In the genomic region with DNA sequence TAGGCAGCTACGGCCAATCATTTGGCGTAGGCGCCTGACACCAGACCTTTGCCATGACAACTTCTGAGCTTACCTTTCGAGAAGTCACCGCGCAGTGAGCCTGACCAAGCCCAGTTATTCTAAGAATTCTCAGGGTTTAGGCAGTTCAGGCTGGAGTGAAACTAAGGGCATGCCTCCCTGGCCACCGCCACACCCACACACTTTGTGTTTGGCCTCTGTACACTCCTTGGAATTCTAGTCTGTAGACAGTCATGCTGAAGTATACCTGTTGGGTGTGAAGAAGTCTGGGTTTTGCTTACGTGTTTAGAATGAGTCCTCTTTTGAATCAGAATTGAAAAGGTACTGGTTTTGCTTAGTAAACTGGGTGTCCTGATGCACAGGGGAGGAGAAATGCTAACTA, we compare ENCODE assay signal across 18 mouse cellular contexts.
DNase-seq lines count a peak whose midpoint lies in the region.
"Had no signal": no experiment of that assay in that cellular context is flagged by ENCODE, and none has a peak within 500 bp of the region (broad histone marks: within the 10 kb centered on the region; RNA-seq: fewer than 3 reads in every experiment).

No protein-coding gene starts in this region.

- peak; percentile 50 for DNase-seq in R1 (ENCODE audit: low read depth, low spot score)
- peak; percentile 74 for DNase-seq in ZHBTc4 (ENCODE audit: low read depth, low spot score)
- peak; percentile 27 for DNase-seq in lung, postnatal 36 days
- no peak for DNase-seq in ovary, postnatal 10 days (ENCODE audit: low spot score)
- DNase-seq in thymus, postnatal 14 days: no peak
- no peak for DNase-seq in heart, adult 11 months
- DNase-seq: adrenal gland, adult 2 months; adrenal gland, postnatal 14 days; cerebellum, adult 11 months; cerebellum, adult 2 months; cerebellum, adult 9-11 months; cerebellum, postnatal 25 days; forebrain, postnatal 0 days; gastrocnemius, adult 2 months; gastrocnemius, postnatal 14 days; heart, adult 18-20 months; heart, postnatal 10 days; heart, postnatal 36 days had no signal

Comparison
In these comparisons a context has a peak if more than half of its experiments do, and no peak if none do; other contexts are left out.
1. DNase-seq: peak in R1 (single experiment), ZHBTc4 (single experiment) and lung, postnatal 36 days (single experiment); none in ovary, postnatal 10 days (single experiment), thymus, postnatal 14 days (single experiment) and heart, adult 11 months (single experiment).